Mouse (Mus musculus): ENCODE results near the gene Coa7. TPM values are rescaled to one million over a fixed set of nuclear protein-coding genes. Genes with fewer than 3 reads are reported as not detected.

The Coa7 gene
- polyA plus RNA-seq, 1 experiment, result 24.2 TPM

DNA sequence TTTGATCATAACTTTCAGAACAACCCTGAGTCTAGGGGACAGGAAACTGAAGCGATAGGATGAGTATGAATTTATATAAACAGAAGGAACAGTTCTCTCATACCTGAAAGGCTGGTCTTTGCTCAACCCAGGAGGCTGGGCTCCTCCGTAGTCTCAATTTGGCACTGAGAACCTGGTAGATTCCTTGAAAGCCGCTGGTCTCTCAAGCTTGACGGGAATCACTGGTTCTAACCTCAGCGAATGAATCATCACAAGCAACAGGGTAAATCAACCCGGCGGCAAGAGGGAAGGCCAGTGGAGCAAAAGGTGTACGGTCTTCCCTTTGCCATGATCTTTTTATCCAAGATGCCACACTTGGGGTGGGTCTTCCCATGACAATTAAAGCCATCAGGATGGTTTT lies 29.5 kb downstream of the Coa7 start:
- Histone ChIP-seq H3K4me1 (ENCODE audit: control insufficient read depth, insufficient read depth, low read length) (0 out of 2 replicates have a peak, but pooled peaks cover 4% of the 10 kb centered on the region), H3K4me3 (ENCODE audit: insufficient read depth, low read length) (no peak overlapping the region)

DNA sequence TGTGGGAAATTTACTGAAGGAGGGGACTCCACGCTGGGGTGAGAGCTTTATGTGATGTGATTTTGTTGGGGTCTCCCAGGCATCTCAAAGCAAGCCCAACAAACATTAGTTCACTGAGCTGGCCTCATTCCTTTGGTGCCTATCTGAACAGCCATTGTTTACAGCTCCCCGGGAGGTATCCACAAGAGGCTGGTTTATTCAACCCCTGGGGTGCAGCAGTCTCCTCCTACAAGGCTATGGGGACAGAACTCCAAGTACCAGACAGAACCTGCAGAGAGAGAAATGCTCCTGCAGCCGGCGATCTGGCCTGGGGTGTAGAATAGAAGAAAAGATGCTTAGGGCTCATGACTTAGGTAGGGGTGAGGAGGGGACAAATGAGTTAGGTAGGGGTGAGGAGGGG lies 30.6 kb downstream of the Coa7 start:
- Histone ChIP-seq H3K27ac (ENCODE audit: insufficient read depth, low read length) (no peak overlapping the region), H3K4me1 (ENCODE audit: control insufficient read depth, insufficient read depth, low read length) (0 out of 2 replicates have a peak, but pooled peaks cover 6% of the 10 kb centered on the region), H3K4me3 (ENCODE audit: insufficient read depth, low read length) (no peak overlapping the region)
- no peak for TF ChIP-seq POLR2A (IDR thresholded peaks at IDR 0.05; ENCODE audit: low read depth, low read length)
- no peak for TF ChIP-seq CTCF (IDR thresholded peaks at IDR 0.05; ENCODE audit: borderline replicate concordance, insufficient read depth, low read length)

More for the DNA sequence above, 29.5 kb downstream of the Coa7 start:
- TF ChIP-seq POLR2A (IDR thresholded peaks at IDR 0.05; ENCODE audit: low read depth, low read length) (no peak), CTCF (IDR thresholded peaks at IDR 0.05; ENCODE audit: borderline replicate concordance, insufficient read depth, low read length) (no peak)
- H3K27ac ChIP-seq (ENCODE audit: insufficient read depth, low read length), result no peak overlapping the region

DNA sequence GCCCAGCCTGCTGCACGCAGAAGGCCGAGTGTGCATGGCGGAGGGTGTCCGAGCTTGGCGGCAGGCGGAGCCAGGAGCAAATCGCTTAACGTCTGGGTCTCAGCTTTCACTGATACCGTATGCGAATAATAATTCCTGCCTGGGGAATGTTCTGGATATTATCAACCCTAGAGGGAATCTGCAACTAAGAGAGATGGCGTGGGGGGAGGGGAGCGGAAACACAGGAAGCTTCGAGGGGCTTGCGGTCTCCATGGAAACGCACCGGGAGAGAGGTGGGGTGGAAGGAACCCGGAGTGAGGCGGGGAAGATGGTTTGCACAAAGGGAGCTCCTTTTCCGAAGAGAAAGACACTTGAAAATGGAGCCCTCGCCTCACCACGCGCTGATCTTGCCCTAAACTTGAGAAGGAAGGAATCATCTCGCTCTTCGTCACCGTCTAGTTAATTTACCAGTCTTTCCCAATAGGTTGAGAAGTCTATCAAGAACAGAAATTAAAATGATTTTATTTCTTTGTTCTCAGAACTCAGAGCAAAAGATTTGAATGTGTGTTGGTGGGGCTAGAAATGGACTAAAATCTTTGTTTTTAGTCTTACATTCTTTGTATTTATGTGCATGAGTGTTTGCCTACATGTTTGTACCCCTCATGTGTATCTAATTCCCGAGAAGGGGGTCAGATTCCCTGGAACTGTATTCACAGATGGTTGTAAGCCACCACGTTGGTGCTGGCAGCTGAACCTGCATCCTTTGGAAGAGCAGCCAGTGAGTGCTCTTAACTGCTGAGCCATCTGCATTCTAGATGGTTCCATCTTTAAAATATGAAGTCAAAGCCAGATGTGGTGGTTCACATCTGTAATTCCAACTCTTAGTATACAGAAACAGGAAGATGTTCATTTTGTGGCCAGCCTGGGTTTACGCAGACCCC lies 32.5 kb downstream of the Coa7 start:
- no peak overlapping the region for H3K27ac ChIP-seq (ENCODE audit: insufficient read depth, low read length)

DNA sequence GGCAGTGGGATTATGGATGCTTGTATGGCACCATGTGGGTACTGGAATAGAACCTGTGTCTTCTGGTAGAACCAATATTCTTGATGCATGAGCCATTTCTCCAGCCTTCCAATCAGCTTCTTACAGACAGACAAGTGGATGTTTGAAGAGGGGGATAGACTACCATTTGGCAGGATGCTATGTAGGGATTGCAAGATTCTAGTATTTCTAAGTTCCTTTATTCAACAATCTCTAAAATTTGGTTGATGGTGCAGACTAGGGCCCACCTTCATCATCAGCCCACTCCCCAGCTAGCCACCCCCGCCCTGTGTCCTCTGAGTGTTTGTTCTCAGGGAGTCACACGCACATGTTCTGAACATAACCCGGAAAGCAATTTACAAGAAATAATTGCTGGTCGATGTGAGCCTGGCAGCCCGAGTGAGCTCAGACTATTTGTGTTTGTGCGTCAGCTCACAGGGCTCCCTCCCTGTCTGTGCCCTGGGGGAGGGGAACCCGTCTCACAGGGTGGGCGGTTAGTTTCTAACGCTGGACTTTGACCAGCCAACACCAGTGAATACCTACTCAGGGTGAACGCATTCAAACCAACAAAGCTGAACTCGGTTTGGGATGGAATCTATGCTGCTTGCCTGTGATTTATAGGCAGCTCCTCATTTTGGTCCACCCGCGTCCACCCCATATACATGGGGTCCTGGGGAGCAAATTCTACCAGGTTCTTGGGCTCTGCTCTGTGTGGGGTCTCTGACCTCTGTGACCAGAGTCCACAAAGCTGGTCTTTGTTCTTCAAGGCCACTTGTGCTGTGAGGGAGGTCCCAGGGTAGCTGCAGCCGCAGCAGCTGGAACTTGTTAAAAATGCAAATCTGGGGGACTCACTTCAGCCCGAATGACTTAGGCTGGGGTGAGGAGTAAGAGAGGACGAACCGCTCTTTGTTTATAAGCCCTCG lies 34.7 kb downstream of the Coa7 start:
- TF ChIP-seq CTCF (IDR thresholded peaks at IDR 0.05; ENCODE audit: borderline replicate concordance, insufficient read depth, low read length) (no peak), POLR2A (IDR thresholded peaks at IDR 0.05; ENCODE audit: low read depth, low read length) (no peak)
- Histone ChIP-seq H3K27ac (ENCODE audit: insufficient read depth, low read length) (peak overlapping the region; percentile 20), H3K4me3 (ENCODE audit: insufficient read depth, low read length) (no peak overlapping the region), H3K4me1 (ENCODE audit: control insufficient read depth, insufficient read depth, low read length) (peaks cover 10% of the 10 kb centered on the region; the same call in 1 of the 2 replicates)

More for the DNA sequence above, 32.5 kb downstream of the Coa7 start:
- Histone ChIP-seq H3K4me1 (ENCODE audit: control insufficient read depth, insufficient read depth, low read length) (peaks cover 10% of the 10 kb centered on the region; the same call in 1 of the 2 replicates), H3K4me3 (ENCODE audit: insufficient read depth, low read length) (no peak overlapping the region)
- TF ChIP-seq POLR2A (IDR thresholded peaks at IDR 0.05; ENCODE audit: low read depth, low read length) (no peak), CTCF (IDR thresholded peaks at IDR 0.05; ENCODE audit: borderline replicate concordance, insufficient read depth, low read length) (no peak)

DNA sequence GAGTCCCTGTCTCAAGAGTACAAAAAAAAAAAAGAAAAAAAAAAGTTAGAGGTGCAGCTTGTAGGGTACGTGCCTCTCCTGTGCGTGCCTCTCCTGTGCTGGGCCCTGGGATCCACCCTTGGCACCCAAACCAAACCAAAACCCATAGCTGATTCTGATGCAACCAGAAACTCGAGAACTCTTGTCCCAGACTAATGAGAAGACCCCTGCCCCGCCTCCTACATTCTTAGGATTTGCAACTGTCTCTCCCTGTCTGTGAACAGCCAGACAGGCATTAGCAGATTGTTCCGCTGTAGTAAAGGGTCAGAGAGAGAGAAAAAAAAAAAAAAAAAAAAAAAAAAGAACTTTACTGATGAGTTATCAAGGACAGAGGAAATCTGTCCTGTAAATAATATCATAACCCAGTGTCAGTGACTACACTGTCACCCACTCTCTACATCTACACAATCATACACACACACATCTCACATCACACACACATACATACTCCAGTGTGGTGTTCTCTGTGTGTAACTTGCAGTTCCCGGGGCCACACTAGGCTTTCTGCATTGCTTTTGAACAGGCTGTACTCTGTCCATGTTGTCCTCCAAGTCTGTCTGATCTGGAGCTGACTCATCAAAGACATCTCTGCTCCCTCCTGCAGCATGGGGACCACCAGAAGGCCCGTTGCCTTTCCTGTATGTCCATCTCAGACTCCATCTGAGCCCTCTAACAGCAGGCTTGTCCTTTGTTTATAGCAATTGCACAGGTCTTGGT lies 35.6 kb downstream of the Coa7 start:
- no peak overlapping the region for H3K4me3 ChIP-seq (ENCODE audit: insufficient read depth, low read length)
- peaks cover 10% of the 10 kb centered on the region; the same call in 1 of the 2 replicates for H3K4me1 ChIP-seq (ENCODE audit: control insufficient read depth, insufficient read depth, low read length)
- TF ChIP-seq POLR2A (IDR thresholded peaks at IDR 0.05; ENCODE audit: low read depth, low read length), result no peak
- TF ChIP-seq CTCF (IDR thresholded peaks at IDR 0.05; ENCODE audit: borderline replicate concordance, insufficient read depth, low read length), result no peak
- peak overlapping the region; percentile 63 for H3K27ac ChIP-seq (ENCODE audit: insufficient read depth, low read length)

DNA sequence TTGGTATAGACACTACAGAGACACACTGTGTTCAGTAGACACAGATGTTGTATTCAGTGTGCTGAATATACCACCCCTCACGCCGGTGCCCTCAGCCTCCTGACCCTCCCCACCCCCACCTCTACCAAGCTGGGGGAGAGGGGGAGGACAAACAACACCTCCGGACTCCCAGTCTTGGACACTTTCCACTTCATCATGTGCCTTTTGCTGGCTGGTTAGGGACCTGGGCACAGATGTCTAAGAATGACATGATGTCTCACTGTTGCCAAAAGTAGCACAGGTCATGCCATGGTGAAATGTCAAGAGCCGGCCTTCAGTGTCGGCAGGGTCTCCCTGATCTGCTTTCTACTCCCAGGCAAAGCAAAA lies 36.2 kb downstream of the Coa7 start:
- no peak overlapping the region for H3K4me3 ChIP-seq (ENCODE audit: insufficient read depth, low read length)
- peaks cover 10% of the 10 kb centered on the region; the same call in 1 of the 2 replicates for H3K4me1 ChIP-seq (ENCODE audit: control insufficient read depth, insufficient read depth, low read length)
- H3K27ac ChIP-seq (ENCODE audit: insufficient read depth, low read length), result peak overlapping the region; percentile 63; the same call in 1 of the 2 replicates
- TF ChIP-seq POLR2A (IDR thresholded peaks at IDR 0.05; ENCODE audit: low read depth, low read length), result no peak
- TF ChIP-seq CTCF (IDR thresholded peaks at IDR 0.05; ENCODE audit: borderline replicate concordance, insufficient read depth, low read length), result no peak

DNA sequence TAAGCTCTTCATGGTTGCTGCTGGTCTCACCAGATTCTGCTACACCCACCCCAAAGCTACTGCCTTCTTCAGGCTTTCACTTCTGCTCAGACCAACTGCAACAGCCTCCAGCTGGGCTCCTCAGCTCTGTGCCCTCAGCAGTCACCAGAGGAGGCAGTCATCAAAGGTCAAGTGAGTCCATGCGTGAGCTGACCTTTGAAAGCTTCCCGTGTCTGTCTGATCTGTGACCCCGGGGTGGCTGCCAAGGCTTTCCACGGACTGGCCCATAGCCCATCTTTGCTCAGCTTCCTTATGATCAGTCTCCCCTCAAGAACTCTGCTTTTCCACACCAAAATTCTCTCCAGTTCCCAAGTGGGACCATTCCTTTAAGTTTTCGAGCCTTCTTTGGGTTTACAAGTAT lies 41.3 kb downstream of the Coa7 start:
- no peak overlapping the region for H3K4me3 ChIP-seq (ENCODE audit: insufficient read depth, low read length)
- TF ChIP-seq POLR2A (IDR thresholded peaks at IDR 0.05; ENCODE audit: low read depth, low read length), result no peak
- no peak for TF ChIP-seq CTCF (IDR thresholded peaks at IDR 0.05; ENCODE audit: borderline replicate concordance, insufficient read depth, low read length)
- H3K4me1 ChIP-seq (ENCODE audit: control insufficient read depth, insufficient read depth, low read length), result no peaks in the 10 kb centered on the region
- H3K27ac ChIP-seq (ENCODE audit: insufficient read depth, low read length), result no peak overlapping the region

DNA sequence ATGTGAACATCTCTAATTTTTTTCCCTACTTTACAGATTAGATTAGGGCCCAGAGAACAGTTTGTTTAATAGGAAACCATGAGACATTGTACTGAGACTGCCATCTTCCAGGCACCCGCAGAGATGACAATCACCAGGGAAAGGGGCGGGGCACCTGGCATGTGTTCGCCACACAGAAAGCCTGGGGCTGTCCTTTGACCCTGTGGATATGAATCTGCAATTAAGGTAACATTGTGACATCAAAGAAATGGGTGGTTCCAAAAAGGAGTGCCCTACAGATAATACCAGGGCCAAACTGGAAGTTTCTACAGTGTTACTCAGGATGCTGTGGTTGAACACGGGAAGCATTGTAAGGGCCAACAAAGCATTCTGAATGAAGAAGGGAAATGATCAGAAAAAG lies 42.5 kb downstream of the Coa7 start:
- H3K27ac ChIP-seq (ENCODE audit: insufficient read depth, low read length), result no peak overlapping the region
- no peak for TF ChIP-seq POLR2A (IDR thresholded peaks at IDR 0.05; ENCODE audit: low read depth, low read length)
- no peak overlapping the region for H3K4me3 ChIP-seq (ENCODE audit: insufficient read depth, low read length)
- no peaks in the 10 kb centered on the region for H3K4me1 ChIP-seq (ENCODE audit: control insufficient read depth, insufficient read depth, low read length)

DNA sequence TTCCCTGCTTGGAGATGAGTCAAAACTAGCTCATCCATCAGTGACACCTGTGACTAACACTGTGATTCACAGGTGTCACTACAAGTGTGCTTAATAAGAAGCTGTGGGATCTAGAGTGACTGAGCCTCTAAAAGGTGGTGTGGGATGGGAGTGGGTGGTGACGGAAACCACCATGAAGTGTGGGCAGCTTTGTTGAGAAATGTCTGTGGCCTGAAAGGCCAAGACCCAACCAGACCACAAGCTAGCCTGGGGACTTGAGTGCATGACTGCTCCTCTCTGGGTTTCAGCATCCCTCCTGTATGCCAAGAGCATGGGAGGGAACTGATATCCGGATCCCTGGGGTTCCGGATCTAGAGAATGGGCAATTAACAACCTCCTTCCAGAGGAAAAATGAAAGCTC lies 43.5 kb downstream of the Coa7 start:
- no peak overlapping the region for H3K27ac ChIP-seq (ENCODE audit: insufficient read depth, low read length)
- TF ChIP-seq POLR2A (IDR thresholded peaks at IDR 0.05; ENCODE audit: low read depth, low read length) (no peak), CTCF (IDR thresholded peaks at IDR 0.05; ENCODE audit: borderline replicate concordance, insufficient read depth, low read length) (no peak)
- H3K4me3 ChIP-seq (ENCODE audit: insufficient read depth, low read length), result no peak overlapping the region
- H3K4me1 ChIP-seq (ENCODE audit: control insufficient read depth, insufficient read depth, low read length), result no peaks in the 10 kb centered on the region

All from embryonic fibroblast, embryonic 13.5 days (primary cell).